Mouse (Mus musculus): ENCODE data around the gene Lemd1. TPM values are rescaled to one million over a fixed set of nuclear protein-coding genes. Genes with fewer than 3 reads are reported as not detected.
"Not testable (repeated sequence)": the region's sequence is repeated elsewhere in the genome, so short reads cannot be mapped to it uniquely, and the experiment has no call there.

Gene Lemd1
- polyA plus RNA-seq, 1 experiment, result 0.23 TPM

GRCm38 (mm10) chr1:132246137-132246536, 54.9 kb downstream of the Lemd1 start:
- DNase-seq (ENCODE audit: low spot score), result no peak

DNA sequence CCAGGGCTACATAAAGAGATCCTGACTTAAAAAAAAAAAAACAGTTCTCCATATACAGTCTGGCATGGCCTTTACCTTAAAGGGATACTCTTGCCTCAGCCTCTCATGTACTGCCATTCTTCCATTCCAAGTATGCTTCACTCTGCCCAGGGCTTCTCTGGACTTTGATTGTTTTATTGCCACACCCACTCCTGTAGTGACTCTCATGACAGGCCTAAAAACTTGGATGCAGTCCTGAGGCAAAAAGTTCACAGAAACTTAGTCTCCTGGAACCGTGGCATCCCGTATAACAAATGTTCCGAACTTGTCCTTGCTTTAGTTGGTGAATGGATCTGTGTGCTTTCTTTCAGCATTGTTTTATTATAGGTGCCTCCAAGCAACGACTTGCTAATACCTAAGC, 55.4 kb downstream of the Lemd1 start:
- no peak for DNase-seq (ENCODE audit: low spot score)

GRCm38 (mm10) chr1:132254467-132254866, 63.2 kb downstream of the Lemd1 start:
- DNase-seq (ENCODE audit: low spot score), result no peak

- no peak for DNase-seq (ENCODE audit: low spot score)
Measured at GRCm38 (mm10) chr1:132260331-132260730, 69.1 kb downstream of the Lemd1 start.

DNA sequence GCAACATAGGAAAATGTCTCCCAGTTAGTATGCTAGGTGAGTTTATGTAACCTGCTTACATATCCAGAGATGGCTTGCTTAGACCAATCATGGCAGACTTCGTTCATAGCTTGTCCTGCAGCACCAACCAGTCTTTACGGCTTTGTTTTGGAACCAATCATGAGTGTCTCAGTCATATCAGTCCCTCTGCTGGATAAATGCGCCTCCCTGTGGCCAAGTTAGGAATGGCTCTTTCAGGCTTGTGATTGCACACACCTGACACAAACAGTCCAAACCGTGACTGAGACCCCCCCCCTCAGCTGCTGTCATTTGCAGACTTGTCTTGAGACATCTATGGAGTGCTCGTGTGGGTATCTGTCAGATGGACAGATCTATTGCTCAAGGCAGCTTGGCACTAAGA, 69.8 kb downstream of the Lemd1 start:
- no peak for DNase-seq (ENCODE audit: low spot score)

- DNase-seq (ENCODE audit: low spot score), result no peak
Measured at GRCm38 (mm10) chr1:132263618-132264017, 72.4 kb downstream of the Lemd1 start.

- no peak for DNase-seq (ENCODE audit: low spot score)
Measured at GRCm38 (mm10) chr1:132264577-132264976, 73.3 kb downstream of the Lemd1 start.

DNA sequence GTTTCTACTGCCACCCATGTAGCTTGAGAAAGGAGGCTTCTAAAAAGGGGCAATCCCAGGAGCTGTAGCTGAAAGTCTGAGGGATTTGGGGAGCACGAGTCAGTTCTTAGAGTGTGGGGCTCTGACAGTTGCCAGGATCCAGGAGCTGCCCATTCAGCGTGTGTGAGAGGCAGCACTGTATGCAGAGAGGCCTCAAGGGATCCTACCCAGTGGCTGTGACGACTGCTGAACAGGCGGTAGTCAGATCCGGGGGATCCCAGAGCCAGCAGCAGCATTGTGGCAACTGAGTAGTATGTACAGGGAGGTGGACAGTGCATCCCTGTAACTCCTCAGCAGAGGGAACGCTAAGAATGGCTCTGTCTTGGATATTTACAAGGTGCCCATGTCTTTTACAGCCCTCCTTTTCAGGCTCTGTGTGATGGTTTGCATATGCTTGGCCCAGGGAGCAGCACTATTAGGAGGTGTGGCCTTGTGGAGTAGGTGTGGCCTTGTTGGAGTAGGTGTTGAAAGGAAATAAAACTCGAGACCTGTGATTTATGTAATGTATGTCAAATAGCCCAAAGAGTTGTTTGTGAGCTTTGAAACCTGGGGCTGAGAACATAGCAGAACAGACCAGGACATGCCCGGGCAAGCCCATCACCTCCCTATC, 74.1 kb downstream of the Lemd1 start:
- no peak for DNase-seq (ENCODE audit: low spot score)

DNA sequence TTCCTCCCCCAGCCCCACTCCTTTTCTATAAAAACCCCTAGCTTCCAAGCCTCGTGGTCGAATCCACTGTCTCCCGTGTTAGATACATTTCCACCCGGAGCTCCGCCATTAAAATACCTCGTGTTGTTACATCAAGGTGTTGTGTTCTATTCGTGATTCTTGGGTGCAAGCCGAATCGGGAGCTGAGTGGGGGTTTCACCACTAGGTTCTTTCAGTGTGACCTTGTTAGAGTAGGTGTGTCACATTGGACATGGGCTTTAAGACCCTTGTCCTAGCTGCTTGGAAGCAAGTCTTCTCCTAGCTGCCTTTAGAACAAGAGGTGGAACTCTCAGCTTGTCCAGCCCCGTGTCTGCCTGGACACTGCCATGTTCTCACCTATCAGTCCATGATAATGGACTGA, 74.7 kb downstream of the Lemd1 start:
- no peak for DNase-seq (ENCODE audit: low spot score)

DNA sequence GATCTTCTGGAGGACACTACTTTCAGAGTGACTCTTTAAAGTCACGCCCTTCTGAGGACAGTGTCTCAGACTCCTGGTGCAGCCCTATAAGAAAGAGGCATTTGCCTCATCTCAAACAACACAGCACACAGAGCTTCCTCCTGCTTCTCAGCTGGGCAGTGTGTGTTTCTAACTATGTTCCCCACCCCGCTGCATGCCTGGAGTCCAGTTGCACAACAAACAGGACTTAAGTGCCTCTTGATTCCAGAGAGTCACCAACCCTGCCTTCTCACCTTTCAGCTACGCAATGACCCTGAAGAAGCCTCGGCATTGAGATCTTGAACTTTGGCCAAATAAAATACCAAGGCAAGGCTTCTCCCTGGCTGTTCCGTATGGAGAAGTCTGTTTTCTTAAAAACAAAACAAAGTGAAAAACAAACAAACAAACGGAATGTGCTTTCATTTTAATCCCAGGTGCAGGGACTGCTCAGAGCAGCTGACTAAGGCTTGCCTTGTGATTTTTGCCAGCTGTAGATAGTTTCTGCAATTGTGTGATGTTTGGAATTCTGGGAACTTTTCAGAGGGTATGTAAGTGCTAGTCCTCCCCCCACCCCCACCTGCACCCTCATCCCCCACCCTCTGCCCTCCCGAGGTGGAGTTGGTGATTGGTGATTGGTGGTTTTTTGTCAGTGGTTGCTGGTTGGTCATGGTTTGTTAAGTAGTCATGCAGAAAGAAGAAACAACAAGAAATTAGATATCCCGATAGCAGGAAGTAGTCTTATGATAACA, 75.7 kb downstream of the Lemd1 start:
- DNase-seq (ENCODE audit: low spot score), result no peak

GRCm38 (mm10) chr1:132267959-132268358, 76.7 kb downstream of the Lemd1 start:
- no peak for DNase-seq (ENCODE audit: low spot score)

- no peak for DNase-seq (ENCODE audit: low spot score)
Measured at GRCm38 (mm10) chr1:132268418-132269060, 77.3 kb downstream of the Lemd1 start.

DNA sequence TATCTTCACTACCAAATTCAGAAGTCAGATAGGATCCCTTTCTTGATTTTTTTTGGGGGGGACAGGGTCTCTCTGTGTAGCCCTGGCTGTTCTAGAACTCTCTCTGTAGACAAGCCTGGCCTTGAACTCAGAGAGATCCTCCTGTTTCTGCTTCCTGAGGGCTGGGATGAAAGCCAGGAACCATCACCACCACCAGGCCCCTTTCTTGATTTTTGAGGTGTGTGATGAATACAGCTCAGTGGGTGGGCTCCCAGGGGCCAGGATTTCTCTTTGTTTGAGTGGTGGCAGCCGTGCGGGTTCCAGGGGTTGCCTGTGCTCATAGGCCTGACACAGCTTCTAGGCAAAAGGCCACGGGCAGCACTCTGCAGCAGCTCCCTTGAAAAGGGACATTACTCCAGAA, 80.0 kb downstream of the Lemd1 start:
- DNase-seq (ENCODE audit: low spot score), result no peak

GRCm38 (mm10) chr1:132276694-132277093, 85.5 kb downstream of the Lemd1 start:
- DNase-seq (ENCODE audit: low spot score), result no peak

DNA sequence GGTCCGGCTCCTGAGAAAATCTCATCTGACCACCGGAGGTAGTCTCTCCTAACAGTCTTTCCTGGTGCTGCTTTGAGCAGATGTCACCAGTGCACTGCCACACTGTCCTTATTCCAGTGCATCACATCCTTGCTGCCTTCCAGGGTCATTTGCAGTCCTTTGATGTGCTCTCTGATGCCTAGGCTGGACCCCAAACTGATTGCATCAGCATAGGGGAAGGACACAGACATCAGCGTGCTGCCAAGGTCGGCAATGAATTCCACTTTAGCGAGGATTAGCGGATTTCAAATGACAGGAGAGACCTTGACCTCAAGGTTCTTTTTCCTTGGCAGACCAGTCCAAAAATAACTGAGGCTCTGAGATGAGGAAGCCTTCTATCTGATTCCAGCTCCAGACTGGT, 85.9 kb downstream of the Lemd1 start:
- no peak for DNase-seq (ENCODE audit: low spot score)

GRCm38 (mm10) chr1:132280636-132281035, 89.4 kb downstream of the Lemd1 start:
- DNase-seq (ENCODE audit: low spot score), result not testable (repeated sequence)

- no peak for DNase-seq (ENCODE audit: low spot score)
Measured at GRCm38 (mm10) chr1:132281523-132282176, 90.4 kb downstream of the Lemd1 start.

- DNase-seq (ENCODE audit: low spot score), result no peak
Measured at GRCm38 (mm10) chr1:132282177-132282536, 90.9 kb downstream of the Lemd1 start.

- no peak for DNase-seq (ENCODE audit: low spot score)
Measured at GRCm38 (mm10) chr1:132283018-132283417, 91.8 kb downstream of the Lemd1 start.

GRCm38 (mm10) chr1:132286735-132287134, 95.5 kb downstream of the Lemd1 start:
- DNase-seq (ENCODE audit: low spot score), result no peak

- DNase-seq (ENCODE audit: low spot score), result no peak
Measured at GRCm38 (mm10) chr1:132287445-132287844, 96.2 kb downstream of the Lemd1 start.

DNA sequence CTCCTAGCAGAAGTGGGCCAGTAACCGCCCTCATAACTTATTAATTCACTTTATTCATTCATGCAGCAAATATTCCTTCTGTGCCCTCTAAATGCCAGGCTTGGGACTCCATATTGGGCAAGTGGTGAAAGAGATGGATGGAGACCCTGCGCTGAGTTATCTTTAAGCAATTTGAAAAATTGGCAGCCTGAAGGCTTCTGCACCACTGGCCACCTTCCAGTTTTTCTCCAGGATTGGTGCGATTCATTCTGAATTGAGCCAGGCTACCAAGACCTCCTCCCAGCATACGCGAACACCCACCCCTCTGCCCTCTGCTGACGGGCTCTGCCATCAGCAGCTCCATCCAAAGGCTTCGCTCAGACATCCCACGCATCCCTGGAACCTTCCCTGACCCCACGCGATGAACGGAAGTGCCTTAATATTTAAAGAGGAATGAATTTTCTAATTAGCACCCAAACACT, 96.8 kb downstream of the Lemd1 start:
- no peak for DNase-seq (ENCODE audit: low spot score)
